Mouse (Mus musculus) lung, postnatal 0 days (tissue): ENCODE results near the gene Ror1.

Source experiments
- CTCF ChIP-seq: IDR thresholded peaks from 2 replicates; pipeline ENCODE4 v1.5.1; 2016; ENCODE audit warnings: antibody characterized with exemption, mild to moderate bottlenecking
- EP300 ChIP-seq: IDR thresholded peaks from 2 replicates; pipeline ENCODE4 v1.6.1; 2016; ENCODE audit warnings: antibody characterized with exemption, mild to moderate bottlenecking, control low read depth

DNA sequence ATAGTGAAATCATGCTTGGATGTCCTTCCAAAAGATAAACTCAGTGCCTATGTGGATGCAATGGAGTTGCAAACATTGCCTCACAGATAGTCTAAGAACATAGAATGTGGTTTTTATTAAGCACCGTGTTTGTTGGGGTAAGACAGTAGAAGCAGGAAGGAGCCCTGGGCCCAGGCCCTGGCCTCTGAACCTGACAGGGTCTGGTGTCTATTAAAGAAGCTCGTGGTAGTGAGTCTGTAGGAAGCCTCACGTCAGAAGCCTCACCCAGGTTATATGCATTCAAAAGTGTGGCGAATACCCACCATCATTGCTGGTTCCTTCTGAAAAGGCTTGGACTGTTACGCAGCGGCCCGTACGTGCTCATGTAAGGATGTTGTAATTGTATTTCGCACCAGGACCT lies 157.8 kb downstream of the Ror1 start:
- TF ChIP-seq CTCF (no peak), EP300 (no peak)
